Mouse (Mus musculus) heart, embryonic 16.5 days (tissue): ENCODE data around the gene Tbc1d24. TPM values are rescaled to one million over a fixed set of nuclear protein-coding genes. Genes with fewer than 3 reads are reported as not detected.

Experiments
- ATAC-seq: fragments of 200-750 bp; cut with Nextera tagmentation; replicated peaks from 2 replicates; pipeline ENCODE4 v1.8.0; 2017; ENCODE audit warnings: moderate number of reproducible peaks; ENCODE audit not compliant: insufficient read depth, low FRiP score; ENCODE audit errors: extremely low read depth
- H3K27ac ChIP-seq: fragments of 300-500 bp; sonication (generic); 2 replicates; pipeline ENCODE4 v1.5.1; 2014; ENCODE audit warnings: mild to moderate bottlenecking, low read length, control low read depth, moderate library complexity
- H3K27me3 ChIP-seq: fragments of 300-500 bp; sonication (generic); 2 replicates; pipeline ENCODE4 v1.6.1; 2014; ENCODE audit warnings: low read length, mixed read lengths; ENCODE audit not compliant: control insufficient read depth, insufficient read depth
- H3K36me3 ChIP-seq: fragments of 300-500 bp; sonication (generic); 2 replicates; pipeline ENCODE4 v1.6.1; 2014; ENCODE audit not compliant: control insufficient read depth, insufficient read depth
- H3K4me1 ChIP-seq: fragments of 300-500 bp; sonication (generic); 2 replicates; pipeline ENCODE4 v1.6.1; 2014; ENCODE audit warnings: low read length, mixed read lengths; ENCODE audit not compliant: control insufficient read depth, insufficient read depth
- H3K4me2 ChIP-seq: fragments of 300-500 bp; sonication (generic); 2 replicates; pipeline ENCODE4 v1.6.1; 2014; ENCODE audit warnings: low read depth, mild to moderate bottlenecking, control low read depth, low read length
- H3K4me3 ChIP-seq: fragments of 300-500 bp; sonication (generic); 2 replicates; pipeline ENCODE4 v1.5.1; 2014; ENCODE audit warnings: mild to moderate bottlenecking, control low read depth, low read length
- H3K9ac ChIP-seq: fragments of 300-500 bp; sonication (generic); 2 replicates; pipeline ENCODE4 v1.6.1; 2014; ENCODE audit warnings: low read length, control low read depth
- H3K9me3 ChIP-seq: fragments of 300-500 bp; sonication (generic); replicated peaks from 2 replicates; pipeline ENCODE4 v1.6.1; 2016; ENCODE audit warnings: low read length; ENCODE audit not compliant: control insufficient read depth
- WGBS: fragments of 180-500 bp; shearing (Covaris S2); extraction: QIAGEN DNeasy Blood & Tissue Kit; methylation state at CpG from one replicate; pipeline ENCODE4 v1.1.7; 2014; 5-methylcytosine and 5-hydroxymethylcytosine counted together
- polyA plus RNA-seq: library from polyadenylated mRNA; unstranded; fragments of >200 nt; fragmentation: Nextera tagmentation; extraction: Ambion mirVana; gene quantifications from 2 replicates; pipeline ENCODE4 v1.2.1, GENCODE M21; 2015

Gene Tbc1d24
- polyA plus RNA-seq, 1 experiment from 2014 or later: 3.7 TPM

DNA sequence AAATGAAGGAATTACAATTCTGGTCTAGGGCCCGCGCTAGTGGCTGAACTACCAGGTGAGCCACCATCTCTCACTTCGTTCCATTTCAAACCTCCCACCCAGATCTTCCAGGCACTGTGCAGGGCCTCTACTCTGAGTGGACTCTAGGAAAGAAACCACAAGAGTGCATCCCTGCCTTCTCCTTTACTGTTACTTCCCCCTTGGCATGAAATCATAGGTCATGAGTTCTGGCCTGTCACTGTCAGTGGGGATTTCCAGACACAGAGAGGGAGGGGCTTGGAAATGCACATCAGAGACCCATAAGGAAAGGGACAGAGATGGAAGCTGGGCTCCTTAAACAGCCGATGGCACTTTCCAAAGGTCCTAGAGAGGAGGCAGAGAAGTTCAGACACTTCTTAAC is 33.6 kb downstream of the Tbc1d24 start:
- H3K27ac ChIP-seq: no peak overlapping the region
- H3K9ac ChIP-seq: no peak overlapping the region
- H3K27me3 ChIP-seq: no peaks in the 10 kb centered on the region
- ATAC-seq: no peak
- WGBS: 82% methylated on average over 4 of the region's 4 CpGs
- H3K4me2 ChIP-seq: no peak overlapping the region
- peaks cover 10% of the 10 kb centered on the region for H3K36me3 ChIP-seq
- H3K4me3 ChIP-seq: no peak overlapping the region
- H3K9me3 ChIP-seq: no peaks in the 10 kb centered on the region
- peaks cover 19% of the 10 kb centered on the region for H3K4me1 ChIP-seq

DNA sequence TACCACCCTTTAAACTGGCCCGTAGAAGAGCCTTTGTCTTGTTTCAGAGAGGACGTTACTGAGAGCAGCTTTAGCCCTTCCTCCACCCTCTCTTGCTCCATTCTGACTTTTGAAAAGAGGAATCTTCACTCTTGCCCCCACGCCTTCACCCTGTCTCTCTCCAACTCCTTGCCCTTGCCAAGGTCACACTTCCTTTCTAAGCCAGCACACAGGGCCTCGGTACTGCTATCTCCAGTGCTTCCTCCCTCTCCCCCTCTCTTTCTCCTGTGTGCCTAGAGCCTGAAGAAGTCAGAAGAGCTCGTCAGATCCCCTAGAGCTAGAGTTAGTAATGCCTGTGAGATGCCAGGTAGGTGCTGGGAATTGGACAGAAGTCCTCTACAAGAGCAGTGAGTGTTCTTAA is 34.6 kb downstream of the Tbc1d24 start:
- Histone ChIP-seq H3K9me3 (no peaks in the 10 kb centered on the region), H3K9ac (no peak overlapping the region), H3K27me3 (no peaks in the 10 kb centered on the region), H3K4me3 (no peak overlapping the region), H3K36me3 (peaks cover 13% of the 10 kb centered on the region), H3K4me2 (no peak overlapping the region), H3K27ac (peak overlapping the region; percentile 40), H3K4me1 (peaks cover 19% of the 10 kb centered on the region)
- 59% methylated on average over 5 of the region's 5 CpGs for WGBS
- ATAC-seq: no peak

DNA sequence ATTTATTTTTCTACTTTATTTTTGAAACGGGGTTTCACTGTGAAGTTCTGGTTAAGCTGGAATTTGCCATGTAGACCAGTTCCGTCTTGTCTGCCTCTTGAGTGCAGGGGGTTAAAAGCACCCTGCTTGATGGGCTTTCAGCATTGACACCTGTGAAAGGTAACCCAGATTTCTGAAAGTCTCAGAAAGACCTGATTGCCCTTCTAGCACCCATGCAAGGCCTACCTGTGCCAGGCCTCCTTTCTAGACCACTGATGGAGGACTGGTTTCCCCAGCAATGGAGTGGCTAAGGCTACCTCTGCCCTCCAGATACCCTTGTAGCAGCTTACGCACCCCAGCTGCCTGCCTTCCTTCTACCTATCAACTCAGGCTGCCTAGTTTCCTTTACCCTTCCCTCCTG is 35.2 kb downstream of the Tbc1d24 start:
- H3K4me3 ChIP-seq: peak overlapping the region; percentile 90
- no peak for ATAC-seq
- peaks cover 19% of the 10 kb centered on the region for H3K4me1 ChIP-seq
- peak overlapping the region; percentile 91 for H3K9ac ChIP-seq
- 58% methylated on average over 3 of the region's 3 CpGs for WGBS
- peak overlapping the region; percentile 84 for H3K4me2 ChIP-seq
- H3K27me3 ChIP-seq: no peaks in the 10 kb centered on the region
- peaks cover 15% of the 10 kb centered on the region for H3K36me3 ChIP-seq
- H3K27ac ChIP-seq: peak overlapping the region; percentile 95
- H3K9me3 ChIP-seq: no peaks in the 10 kb centered on the region

DNA sequence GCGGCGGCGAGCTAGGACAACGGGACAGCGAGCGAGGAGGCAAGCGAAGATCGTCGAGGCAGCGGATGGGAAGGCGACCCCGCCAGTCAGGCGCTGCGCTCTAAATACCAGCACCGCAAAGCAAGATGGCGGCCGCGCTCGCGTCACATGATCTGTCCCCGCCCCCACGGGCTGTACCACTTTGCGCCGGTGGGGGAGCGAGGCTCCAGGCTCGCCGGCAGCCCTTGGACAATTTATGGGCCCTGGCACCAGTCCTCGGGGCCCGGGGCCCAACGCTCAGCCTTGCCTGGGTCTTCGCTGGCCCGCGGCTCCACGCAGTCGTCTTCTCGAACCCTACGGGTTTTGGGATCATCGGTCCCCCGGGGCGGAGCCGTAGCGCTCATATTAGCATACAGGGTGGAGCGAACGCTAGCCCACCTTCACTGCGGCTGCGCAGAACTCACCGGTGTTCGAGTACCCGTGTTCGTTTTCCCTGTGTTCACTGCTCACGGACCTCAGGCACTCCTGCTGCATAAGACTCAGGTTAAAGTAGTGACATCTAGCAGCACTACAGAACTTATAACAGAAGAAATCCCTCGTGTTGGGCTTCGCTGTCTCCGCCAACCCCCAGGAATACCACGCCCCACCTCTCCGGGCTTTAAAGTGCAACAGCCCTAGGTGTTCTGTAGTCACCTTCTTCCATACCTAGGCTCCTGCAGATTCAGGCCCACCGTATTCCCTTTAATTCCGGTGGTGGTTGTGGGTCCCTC is 35.9 kb downstream of the Tbc1d24 start, which contains the start of gene Atp6v0c:
Atp6v0c (minus strand) TSS at position 386 of the 749 bp plus-strand sequence.
- H3K27ac ChIP-seq: peak within 1 kb of the TSS; percentile 95
- no peaks in the 10 kb centered on the region for H3K27me3 ChIP-seq
- H3K4me2 ChIP-seq: peak within 1 kb of the TSS; percentile 84
- peaks cover 16% of the 10 kb centered on the region for H3K36me3 ChIP-seq
- H3K9me3 ChIP-seq: no peaks in the 10 kb centered on the region
- H3K4me3 ChIP-seq: peak within 1 kb of the TSS; percentile 90
- peak; percentile 91 for ATAC-seq
- H3K4me1 ChIP-seq: peaks cover 19% of the 10 kb centered on the region
- H3K9ac ChIP-seq: peak within 1 kb of the TSS; percentile 91
- WGBS: under 1% methylated on average over 58 of the region's 58 CpGs

DNA sequence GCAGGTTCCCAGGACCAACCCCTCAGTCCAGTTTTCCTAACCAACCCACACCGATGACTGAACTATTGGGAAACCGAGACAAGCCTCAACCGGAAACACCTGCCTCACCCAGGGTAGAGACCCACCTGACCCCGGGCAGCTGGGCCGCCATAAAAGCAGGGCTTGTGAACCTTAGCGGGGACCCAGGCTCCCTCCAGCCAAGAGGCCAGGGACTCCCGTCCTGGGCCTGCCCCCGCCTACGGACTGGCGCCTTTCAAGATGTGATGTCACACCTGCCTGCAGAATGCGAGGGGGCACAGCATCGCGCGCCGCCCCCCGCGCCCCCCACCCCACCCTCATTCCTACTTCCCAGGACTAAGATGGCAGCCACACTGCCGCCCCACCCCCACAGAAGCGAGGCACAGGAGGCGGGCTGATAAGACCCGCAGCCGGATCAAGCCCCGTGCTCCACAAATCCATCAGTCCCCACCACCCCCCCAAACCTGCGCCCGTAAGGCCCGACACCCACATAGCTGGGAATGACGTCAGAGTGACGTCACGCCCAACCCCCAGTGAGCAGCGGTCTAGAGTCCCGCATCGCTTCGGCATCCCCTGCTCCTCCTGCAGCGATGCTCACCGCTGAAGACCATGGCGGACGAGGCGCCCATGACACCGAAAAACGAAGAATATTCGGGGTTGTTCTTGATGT is 36.6 kb downstream of the Tbc1d24 start:
- Histone ChIP-seq H3K36me3 (peaks cover 16% of the 10 kb centered on the region), H3K9me3 (no peaks in the 10 kb centered on the region), H3K9ac (peak overlapping the region; percentile 91), H3K4me1 (peaks cover 19% of the 10 kb centered on the region), H3K4me3 (peak overlapping the region; percentile 90), H3K4me2 (peak overlapping the region; percentile 84), H3K27ac (peak overlapping the region; percentile 95), H3K27me3 (no peaks in the 10 kb centered on the region)
- ATAC-seq: peak; percentile 35
- WGBS: under 1% methylated on average over 40 of the region's 41 CpGs

DNA sequence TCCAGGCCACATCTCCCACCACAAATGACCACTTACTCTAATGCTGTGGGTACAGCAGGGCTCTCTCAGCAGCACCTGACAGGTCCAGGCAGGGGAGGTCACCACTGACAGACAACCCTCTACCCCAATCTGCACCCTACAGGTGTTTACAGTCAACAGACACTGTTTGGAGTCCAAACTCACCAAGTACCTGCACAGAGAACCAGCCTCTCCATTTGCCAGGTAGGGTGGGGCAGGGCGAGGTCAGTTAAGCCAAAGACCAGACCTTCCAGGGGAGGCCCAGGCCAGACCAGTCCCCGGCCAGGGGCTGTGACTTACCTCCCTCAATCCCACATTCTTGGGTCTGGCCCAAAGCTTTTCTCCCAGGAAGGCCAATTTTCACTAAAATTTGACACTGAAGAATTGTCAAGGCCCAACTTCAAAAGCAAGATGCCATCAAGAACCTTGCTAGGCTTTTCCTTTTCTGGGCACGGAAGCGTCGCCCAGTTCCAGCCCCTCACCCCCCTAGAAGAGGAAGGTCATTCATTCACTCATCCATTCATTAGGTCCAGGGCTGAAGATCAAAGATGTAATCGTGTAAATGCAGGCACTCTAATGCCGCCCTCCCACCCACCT is 37.4 kb downstream of the Tbc1d24 start:
- Histone ChIP-seq H3K27ac (peak overlapping the region; percentile 95; the same call in 1 of the 2 replicates), H3K27me3 (no peaks in the 10 kb centered on the region), H3K9me3 (no peaks in the 10 kb centered on the region), H3K4me3 (peak overlapping the region; percentile 90), H3K9ac (peak overlapping the region; percentile 91), H3K4me1 (peaks cover 20% of the 10 kb centered on the region), H3K4me2 (peak overlapping the region; percentile 84), H3K36me3 (peaks cover 16% of the 10 kb centered on the region)
- no peak for ATAC-seq
- 47% methylated on average over 7 of the region's 7 CpGs for WGBS

DNA sequence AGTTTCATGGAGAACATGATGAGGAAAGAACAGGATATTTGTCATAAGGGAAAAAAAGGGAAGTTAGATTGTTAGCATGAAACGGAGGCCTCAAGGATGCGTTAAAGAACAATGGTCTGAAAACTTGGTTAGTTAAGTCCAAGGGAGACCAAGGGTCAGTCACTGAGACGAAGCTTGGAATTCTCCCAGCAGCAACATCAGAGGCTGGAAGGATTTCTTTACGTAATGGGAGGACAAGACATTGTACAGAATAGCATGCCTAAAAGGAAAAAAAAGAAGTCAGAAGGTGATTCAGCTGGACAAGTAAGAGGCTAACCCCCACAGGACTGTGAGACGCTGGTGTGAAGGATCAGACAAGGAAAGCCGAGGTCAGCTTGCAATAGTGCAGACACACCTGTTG is 38.2 kb downstream of the Tbc1d24 start:
- no peak overlapping the region for H3K9ac ChIP-seq

DNA sequence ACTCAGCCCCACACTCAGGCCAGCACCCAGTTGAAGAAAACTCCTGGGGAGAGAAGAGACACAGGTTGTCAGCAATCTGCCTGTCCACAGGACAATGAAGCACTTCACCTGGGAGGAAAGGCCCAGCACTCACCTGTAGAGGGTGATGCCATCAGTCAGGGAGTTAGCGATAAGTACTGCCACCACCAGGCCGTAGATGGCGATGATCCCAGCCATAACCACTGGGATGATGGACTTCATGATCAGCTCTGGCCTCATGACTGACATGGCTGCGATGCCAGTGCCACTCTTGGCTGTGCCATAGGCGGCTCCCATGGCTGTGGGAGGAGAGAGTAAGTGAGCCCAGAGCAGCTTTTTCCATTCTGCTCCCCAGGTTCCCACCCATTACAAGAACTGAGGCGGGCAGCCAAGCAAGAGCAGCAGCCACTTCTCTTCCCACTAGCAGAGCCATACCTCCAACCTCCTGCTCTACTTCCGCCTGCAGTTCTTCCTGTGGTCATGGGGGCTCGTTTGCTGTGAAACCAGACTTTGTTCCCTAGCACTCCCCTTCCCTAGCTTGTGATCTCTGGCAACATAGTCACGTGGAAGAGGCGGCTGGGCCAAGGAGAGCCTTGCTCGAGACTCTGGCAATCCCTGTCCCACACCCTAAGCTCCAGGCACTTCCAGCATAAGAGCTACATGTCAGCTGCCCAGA is 40.6 kb downstream of the Tbc1d24 start:
- Histone ChIP-seq H3K4me2 (no peak overlapping the region), H3K27me3 (no peaks in the 10 kb centered on the region), H3K36me3 (peaks cover 16% of the 10 kb centered on the region), H3K4me1 (peaks cover 24% of the 10 kb centered on the region), H3K27ac (no peak overlapping the region), H3K9me3 (no peaks in the 10 kb centered on the region), H3K4me3 (no peak overlapping the region), H3K9ac (no peak overlapping the region)
- 76% methylated on average over 11 of the region's 11 CpGs for WGBS
- ATAC-seq: no peak

More for the DNA sequence above, 38.2 kb downstream of the Tbc1d24 start:
- Histone ChIP-seq H3K4me1 (peaks cover 27% of the 10 kb centered on the region), H3K27me3 (no peaks in the 10 kb centered on the region), H3K4me2 (peak overlapping the region; percentile 84; the same call in 1 of the 2 replicates), H3K27ac (no peak overlapping the region; the same call in 1 of the 2 replicates), H3K4me3 (no peak overlapping the region), H3K36me3 (peaks cover 16% of the 10 kb centered on the region), H3K9me3 (no peaks in the 10 kb centered on the region)
- WGBS: 80% methylated on average over 6 of the region's 6 CpGs
- ATAC-seq: no peak
